Mouse (Mus musculus): ENCODE data around the gene Inafm1.
"Not testable (repeated sequence)": the region's sequence is repeated elsewhere in the genome, so short reads cannot be mapped to it uniquely, and the experiment has no call there.

Inafm1 gene

DNA sequence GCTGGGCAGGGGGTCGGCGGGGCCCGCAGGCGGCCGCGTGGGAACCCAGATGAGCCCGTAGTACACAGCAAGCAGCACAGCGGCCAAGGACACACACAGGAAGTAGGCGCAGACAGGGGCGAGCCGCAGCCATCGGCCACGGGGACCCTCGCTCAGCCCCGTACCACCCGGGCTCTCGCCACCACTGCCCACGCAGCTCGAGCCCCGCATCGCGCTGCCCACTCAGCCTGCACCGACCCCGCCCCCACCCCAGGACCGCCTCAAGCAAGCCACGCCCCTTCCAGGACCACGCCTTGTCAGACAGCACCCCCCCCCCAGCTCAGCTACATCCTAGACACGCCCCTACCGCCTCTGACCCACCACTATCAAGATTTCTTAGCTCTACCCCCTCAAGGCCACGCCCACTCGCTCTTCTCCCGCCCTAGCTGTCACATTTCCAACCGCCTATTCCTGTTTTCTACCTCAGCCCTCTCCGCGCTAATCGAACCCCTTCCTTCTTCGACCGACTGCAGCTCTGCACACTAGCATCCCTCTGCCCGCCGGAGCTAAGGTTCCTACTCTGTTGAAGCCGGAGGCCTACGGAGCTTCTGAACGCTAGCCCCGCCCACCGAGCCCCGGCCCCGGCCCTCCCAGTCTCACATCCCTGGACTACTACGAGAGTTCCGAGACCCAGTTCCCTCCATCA lies at the start of gene Inafm1:
TSS of gene Inafm1 (minus strand) at position 537 of the 685 bp plus-strand sequence.
- peak; percentile 85 for DNase-seq (ENCODE audit: low read depth, low spot score)

- DNase-seq (ENCODE audit: low read depth, low spot score): no peak
Observed at GRCm38 (mm10) chr7:16320479-16320878, 47.1 kb upstream of the Inafm1 start.

DNA sequence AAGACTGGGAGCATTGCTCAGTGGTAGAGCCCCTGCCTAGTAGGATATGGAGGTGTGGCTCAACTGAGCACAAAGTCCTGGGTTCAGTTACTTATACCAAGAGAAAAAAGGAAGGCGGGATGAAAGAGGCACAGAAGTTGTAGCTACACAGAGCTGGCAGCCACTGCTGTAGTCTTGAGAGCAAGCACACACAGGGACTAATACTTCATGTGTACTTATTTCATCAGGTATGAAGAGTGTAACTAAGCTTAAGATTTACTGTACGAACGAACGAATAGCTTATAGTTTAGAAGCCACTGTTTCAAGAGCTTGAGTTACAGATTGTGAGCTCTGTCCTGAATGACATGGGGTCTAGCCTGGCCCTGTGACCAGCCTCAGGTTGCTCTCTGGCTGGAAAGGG lies 45.8 kb upstream of the Inafm1 start:
- no peak for DNase-seq (ENCODE audit: low read depth, low spot score)

GRCm38 (mm10) chr7:16317094-16317493 lies 43.7 kb upstream of the Inafm1 start:
- DNase-seq (ENCODE audit: low read depth, low spot score): no peak

DNA sequence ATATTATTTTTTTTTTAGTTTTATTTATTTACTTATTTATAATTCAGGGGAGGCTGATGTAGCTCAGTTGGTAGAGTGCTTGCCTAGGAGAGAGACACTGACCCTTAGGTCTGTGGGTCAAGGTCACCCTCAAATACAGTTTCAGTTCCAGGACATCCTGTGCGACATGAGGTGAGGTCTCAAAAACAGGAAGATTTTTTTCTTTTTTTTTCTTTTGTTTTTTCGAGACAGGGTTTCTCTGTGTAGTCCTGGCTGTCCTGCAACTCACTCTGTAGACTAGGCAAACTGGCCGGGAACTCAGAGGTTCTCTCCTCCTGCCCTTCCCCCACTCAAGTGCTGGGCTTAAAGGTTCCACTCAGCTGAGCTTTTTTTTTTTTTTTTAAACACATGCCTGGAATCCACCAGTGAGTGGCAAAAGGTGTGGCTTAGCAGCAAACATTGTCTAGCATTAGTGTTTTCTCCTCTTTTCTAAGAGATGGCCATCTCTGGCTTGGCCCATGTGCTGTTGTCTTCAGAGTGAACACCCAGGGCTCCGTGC lies 41.9 kb upstream of the Inafm1 start:
- DNase-seq (ENCODE audit: low read depth, low spot score): no peak

GRCm38 (mm10) chr7:16314221-16314775 lies 40.9 kb upstream of the Inafm1 start:
- no peak for DNase-seq (ENCODE audit: low read depth, low spot score)

DNA sequence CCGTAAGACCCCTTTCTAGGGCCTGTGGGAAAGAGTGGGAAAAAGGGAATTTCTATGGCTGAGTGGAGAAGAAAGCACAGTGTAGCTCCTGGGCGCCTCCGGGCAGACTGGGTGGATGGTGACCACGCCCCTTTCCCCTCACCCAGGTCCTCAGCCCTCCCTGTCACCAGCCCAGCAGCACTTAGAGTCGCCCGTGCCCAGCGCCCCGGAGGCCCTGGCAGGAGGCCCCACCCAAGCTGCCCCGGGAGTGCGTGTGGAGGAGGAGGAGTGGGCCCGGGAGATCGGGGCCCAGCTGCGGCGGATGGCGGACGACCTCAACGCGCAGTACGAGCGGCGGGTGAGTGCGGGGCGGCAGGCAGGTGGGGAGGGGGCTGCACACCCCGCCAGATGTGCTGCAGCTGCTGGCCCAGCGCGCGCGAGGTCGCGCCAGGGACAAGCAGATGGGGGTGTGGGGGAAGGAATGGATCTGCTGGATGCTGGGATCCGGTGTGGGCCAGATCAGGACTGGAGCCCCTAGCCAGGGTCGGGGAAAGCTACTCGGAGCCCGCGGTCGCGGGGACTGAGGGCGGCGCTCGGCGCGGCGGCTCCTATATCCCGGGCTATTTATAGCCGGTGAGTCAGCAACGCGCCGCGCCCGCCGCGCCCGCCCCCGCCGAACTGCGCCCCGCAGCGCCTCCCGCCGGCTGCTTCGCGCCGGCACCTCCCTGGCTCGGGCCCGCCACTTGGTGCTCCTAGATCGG lies 40.2 kb upstream of the Inafm1 start:
- no peak for DNase-seq (ENCODE audit: low read depth, low spot score)

DNA sequence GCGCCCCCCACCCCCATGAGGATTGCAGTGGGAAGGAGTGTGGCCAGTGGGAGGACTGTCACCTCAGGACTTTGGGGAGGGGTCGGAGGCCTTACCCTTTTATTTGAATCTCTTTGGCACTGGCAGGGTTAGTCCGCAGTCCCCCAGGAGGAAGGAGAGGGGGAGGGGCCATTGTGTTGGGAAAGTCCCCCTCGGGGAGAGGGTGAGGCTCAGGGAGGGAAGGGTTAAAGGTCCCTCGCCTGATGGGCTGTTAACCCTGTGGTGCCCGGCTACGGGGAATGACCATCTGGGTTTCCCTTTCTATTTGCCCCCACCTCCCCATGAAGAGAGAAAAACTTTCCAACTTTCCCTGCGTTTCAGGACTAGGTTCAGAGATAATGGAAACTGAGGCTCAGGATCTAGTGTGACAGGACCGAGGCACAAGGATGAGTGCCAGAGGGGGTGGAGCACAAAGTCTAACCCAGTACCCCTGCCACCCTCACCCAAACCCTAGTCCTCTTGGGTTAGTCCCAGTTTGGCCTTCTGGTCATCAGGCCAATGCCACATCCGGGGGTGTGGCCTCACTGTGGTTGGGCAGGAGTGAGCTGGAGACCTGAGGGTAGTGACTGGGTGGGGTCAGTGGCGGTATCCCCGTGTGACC lies 39.4 kb upstream of the Inafm1 start:
- DNase-seq (ENCODE audit: low read depth, low spot score): no peak

DNA sequence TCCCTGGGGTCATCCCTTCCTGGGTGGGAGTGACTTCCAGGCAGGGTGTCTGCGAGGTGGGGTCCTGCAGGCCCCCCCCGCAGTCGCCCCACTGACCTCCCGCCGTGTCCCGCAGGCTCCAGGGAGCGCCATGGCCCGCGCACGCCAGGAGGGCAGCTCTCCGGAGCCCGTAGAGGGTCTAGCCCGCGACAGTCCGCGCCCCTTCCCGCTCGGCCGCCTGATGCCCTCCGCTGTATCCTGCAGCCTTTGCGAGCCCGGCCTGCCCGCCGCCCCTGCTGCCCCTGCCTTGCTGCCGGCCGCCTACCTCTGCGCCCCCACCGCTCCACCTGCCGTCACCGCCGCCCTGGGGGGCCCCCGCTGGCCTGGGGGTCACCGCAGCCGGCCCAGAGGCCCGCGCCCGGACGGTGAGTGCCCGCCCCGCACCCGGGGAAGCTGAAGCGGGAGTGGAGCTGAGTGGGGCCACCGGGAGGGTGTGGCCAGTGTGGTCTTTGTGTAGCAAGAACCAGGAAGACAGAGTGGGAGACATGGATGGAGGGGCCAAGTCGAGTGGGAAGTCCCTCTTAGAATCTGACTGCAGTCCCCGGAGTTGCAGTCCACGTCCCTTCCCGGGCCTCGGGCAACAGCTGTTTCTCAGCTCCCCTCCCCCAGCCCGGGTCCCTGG lies 38.7 kb upstream of the Inafm1 start:
- no peak for DNase-seq (ENCODE audit: low read depth, low spot score)

GRCm38 (mm10) chr7:16311453-16312004 lies 38.1 kb upstream of the Inafm1 start:
- DNase-seq (ENCODE audit: low read depth, low spot score): no peak

GRCm38 (mm10) chr7:16310521-16311452 lies 37.4 kb upstream of the Inafm1 start:
- DNase-seq (ENCODE audit: low read depth, low spot score): no peak

DNA sequence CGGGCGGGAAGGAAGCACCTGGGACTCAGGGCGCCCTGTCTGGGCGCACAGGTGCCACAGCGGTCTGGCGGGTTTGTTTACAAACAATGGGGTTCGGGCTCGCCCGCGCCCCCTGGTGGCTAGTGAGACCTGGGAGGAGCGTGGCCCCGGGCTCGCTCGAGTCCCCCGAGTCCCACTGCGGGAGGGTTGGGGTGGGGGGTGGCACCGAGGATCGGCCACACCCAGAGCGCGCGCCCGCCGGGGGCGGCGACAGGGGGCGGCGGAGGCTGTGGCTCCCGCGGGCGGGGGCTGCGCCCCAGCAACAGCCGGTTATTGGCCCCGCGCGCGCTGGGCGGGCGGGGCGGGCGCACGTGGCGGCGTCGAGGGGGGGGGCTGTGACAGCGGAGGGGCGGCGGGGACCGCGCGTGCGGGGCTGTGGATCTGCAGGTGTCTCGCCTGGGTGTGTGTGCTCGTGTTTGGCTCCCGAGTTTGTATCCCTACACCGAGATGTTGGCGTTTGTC lies 36.7 kb upstream of the Inafm1 start:
- DNase-seq (ENCODE audit: low read depth, low spot score): no peak

GRCm38 (mm10) chr7:16309318-16310019 lies 36.1 kb upstream of the Inafm1 start:
- no peak for DNase-seq (ENCODE audit: low read depth, low spot score)

- no peak for DNase-seq (ENCODE audit: low read depth, low spot score)
Observed at GRCm38 (mm10) chr7:16308555-16309317, 35.3 kb upstream of the Inafm1 start.

GRCm38 (mm10) chr7:16308093-16308492 lies 34.7 kb upstream of the Inafm1 start, which contains the start of gene Bbc3:
Gene Bbc3, plus strand, starts transcription at chr7:16308393.
- not testable (repeated sequence) for DNase-seq (ENCODE audit: low read depth, low spot score)

DNA sequence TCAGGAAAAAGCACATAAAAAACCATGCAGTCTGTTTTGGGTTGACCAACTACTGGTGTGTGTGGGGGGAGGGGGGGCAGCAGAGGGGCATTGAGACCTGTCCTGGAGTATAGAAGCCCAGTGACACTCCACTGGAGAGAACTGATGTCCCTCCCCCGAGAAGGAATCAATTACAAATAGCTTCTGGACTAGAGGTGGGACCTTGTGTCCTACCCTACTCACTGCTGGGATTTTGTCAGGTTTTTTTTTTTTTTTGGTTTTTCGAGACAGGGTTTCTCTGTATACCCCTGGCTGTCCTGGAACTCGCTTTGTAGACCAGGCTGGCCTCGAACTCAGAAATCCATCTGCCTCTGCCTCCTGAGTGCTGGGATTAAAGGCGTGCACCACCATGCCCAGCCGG lies 33.7 kb upstream of the Inafm1 start:
- not testable (repeated sequence) for DNase-seq (ENCODE audit: low read depth, low spot score)

DNA sequence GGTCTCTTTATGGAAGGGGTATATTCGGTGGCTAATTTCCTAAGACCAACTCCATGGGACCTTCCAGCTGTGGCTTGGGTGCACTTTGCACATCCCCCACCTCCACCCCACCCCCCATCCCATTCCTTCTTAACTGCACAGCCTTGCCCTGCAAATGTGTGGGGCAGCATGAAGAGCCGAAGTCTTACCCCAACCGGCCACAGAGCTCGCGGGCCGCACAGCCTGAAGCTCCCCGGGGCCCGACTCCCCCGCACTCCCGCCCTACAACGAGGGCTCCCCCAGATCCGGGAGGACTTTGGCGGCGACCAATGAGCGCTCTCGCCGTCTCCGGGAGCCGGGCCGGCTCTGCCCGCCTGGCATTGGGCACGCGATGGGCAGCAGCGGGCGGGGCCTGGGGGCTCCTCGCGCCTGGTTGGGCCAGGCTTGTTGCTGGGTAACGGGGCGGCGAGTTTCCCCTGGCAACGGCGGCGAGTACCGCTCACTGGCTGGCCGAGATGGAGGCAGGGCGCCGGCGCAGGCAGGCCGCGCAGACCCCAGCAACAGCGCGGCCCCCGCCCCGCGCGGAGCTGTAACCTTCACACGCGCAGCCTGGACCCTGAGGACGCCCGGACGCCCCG lies 26.1 kb upstream of the Inafm1 start:
- peak; percentile 85 for DNase-seq (ENCODE audit: low read depth, low spot score)

DNA sequence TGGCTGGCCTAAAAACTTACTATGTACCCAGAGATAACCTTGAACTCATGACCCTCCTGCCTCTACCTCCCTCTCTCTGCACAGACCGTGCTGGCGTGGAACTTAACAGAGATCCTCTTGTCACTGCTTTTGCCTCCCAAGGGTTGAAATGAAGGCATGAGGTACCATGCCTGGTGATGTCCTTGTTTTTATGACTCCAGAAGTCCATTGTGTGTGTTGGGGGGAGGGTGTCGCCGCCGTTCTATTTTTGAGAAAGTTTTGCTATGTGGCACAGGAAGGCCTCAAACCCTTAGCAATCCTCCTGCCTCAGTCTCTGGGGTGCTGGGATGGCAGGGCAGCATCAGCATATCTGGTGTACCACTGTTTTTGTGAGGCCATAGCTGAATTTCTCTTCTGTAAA lies 25.5 kb upstream of the Inafm1 start:
- no peak for DNase-seq (ENCODE audit: low read depth, low spot score)

All from brain, embryonic 18.5 days (tissue).